Mouse (Mus musculus) ES-E14 (cell line): ENCODE data around the gene Mdh1.
"Not testable (repeated sequence)": the region's sequence is repeated elsewhere in the genome, so short reads cannot be mapped to it uniquely, and the experiment has no call there.

ENCODE experiments used
- MAFK ChIP-seq: IDR thresholded peaks from 2 replicates; pipeline ENCODE4 v1.6.1; 2014; ENCODE audit warnings: mild to moderate bottlenecking, low read depth, low read length, inconsistent platforms; ENCODE audit not compliant: insufficient read depth
- ZC3H11A ChIP-seq: IDR thresholded peaks from 2 replicates; pipeline ENCODE4 v1.6.1; 2012; ENCODE audit warnings: low read depth, mild to moderate bottlenecking, inconsistent platforms, low read length, borderline replicate concordance
- ZNF384 ChIP-seq: IDR thresholded peaks from 2 replicates; pipeline ENCODE4 v1.6.1; 2012; ENCODE audit warnings: low read depth, low read length, inconsistent platforms

DNA sequence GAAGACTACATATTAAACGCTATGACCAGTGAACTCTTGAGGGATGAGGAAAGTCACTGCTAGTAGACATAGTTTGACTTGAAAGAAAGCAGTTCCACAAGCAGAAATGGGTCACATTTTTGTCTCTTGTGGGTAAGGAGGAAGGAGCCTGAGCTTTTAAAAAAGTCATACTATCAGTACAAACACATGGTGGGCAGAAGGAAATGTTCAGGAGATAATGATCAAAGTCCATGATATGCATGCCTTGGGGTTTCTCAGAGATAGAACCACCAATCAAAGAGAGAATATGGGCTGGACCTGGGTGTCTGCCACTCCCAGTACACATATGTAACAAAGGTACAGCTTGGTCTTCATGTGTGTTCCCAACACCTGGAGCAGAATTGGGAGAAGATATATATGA lies 63.5 kb downstream of the Mdh1 start:
- TF ChIP-seq ZNF384, ZC3H11A, MAFK: not testable (repeated sequence)
